Mouse (Mus musculus) kidney, adult 2 months (tissue): ENCODE data around the gene Gca.

ENCODE experiments used
- CTCF ChIP-seq: fragments of 200-500 bp; conservative IDR thresholded peaks from 2 replicates; pipeline ENCODE4 v1.5.1; 2011; ENCODE audit warnings: low read depth, mild to moderate bottlenecking, control low read depth, low read length, moderate library complexity, mixed read lengths; ENCODE audit not compliant: insufficient read depth, insufficient read length
- POLR2A ChIP-seq: fragments of 200-500 bp; IDR thresholded peaks from one replicate; pipeline ENCODE4 v1.6.1; 2011; ENCODE audit warnings: low read depth, low read length, control low read depth

DNA sequence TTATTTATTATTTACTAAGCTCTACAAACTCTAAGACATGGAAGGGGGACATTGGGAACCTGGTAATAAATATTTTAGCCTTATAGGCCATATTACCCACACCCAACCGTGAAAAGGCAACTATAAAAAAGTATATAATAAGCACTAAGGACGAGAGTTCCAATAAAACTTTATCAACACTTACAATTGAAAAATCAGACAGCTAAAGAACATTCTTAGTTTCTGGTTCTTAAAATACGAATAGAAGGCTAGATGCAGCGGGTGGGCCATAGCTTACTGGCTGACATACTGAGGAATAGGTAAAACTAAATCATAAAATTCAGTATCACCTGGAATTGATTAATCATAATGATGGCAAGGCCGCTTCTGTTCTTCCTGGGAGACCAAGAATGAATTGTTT, 19.2 kb upstream of the Gca start:
- TF ChIP-seq CTCF (no peak), POLR2A (no peak)
